Mouse (Mus musculus) activated CD4-positive, CD25-positive, alpha-beta regulatory T cell, adult 4 months (primary cell): ENCODE measurements around the gene Nlrp4b. TPM values are rescaled to one million over a fixed set of nuclear protein-coding genes. Genes with fewer than 3 reads are reported as not detected.
"Not testable (repeated sequence)": the region's sequence is repeated elsewhere in the genome, so short reads cannot be mapped to it uniquely, and the experiment has no call there.

Source experiments
- ATAC-seq: one replicate; pipeline ENCODE4 v1.8.0; 2017
- polyA plus RNA-seq, 2 experiments: library from polyadenylated mRNA; unstranded; fragments of 100-300 nt; shearing (Covaris generic); gene quantifications; one replicate each; pipeline ENCODE4 v1.2.1; 2017

Nlrp4b gene
- polyA plus RNA-seq: under 1 TPM in 1 of 2 experiments, not detected in 1; 0.28 TPM

GRCm38 (mm10) chr7:10687489-10687888 is at the start of gene Nlrp4b:
Gene Nlrp4b (plus strand): TSS chr7:10687789.
- no peak for ATAC-seq

- ATAC-seq: no peak
These were observed 66.7 kb downstream of the Nlrp4b start, which contains the start of gene Vmn1r71 for GRCm38 (mm10) chr7:10754264-10754663. Gene Vmn1r71 (minus strand): TSS chr7:10754364.

- not testable (repeated sequence) for ATAC-seq
These were observed 70.0 kb downstream of the Nlrp4b start for GRCm38 (mm10) chr7:10757551-10757950.

Other genes starting within 250 kb of the Nlrp4b start
- gene Vmn1r67, start 244.5 kb upstream of the Nlrp4b start, polyA plus RNA-seq: not detected
- 1 to 10 TPM; 1.5 to 2.7 TPM for gene Zik1, start 192.4 kb upstream of the Nlrp4b start, polyA plus RNA-seq
- under 1 TPM in 1 of 2 experiments, not detected in 1; 0.12 TPM for gene Vmn1r68, start 129.3 kb upstream of the Nlrp4b start, polyA plus RNA-seq
- not detected for gene Vmn1r69, start 74.1 kb upstream of the Nlrp4b start, polyA plus RNA-seq
- gene Vmn1r70, start 56.3 kb upstream of the Nlrp4b start, polyA plus RNA-seq: under 1 TPM in 1 of 2 experiments, not detected in 1; 0.07 TPM
- gene Vmn1r71, start 66.6 kb downstream of the Nlrp4b start, polyA plus RNA-seq: not detected
- gene Zscan4b, start 217.3 kb downstream of the Nlrp4b start, polyA plus RNA-seq: not detected